Mouse (Mus musculus): ENCODE measurements around the gene Sdc4. TPM values are rescaled to one million over a fixed set of nuclear protein-coding genes. Genes with fewer than 3 reads are reported as not detected.

Gene Sdc4
- polyA plus RNA-seq, 1 experiment from 2014 or later = 104 TPM

DNA sequence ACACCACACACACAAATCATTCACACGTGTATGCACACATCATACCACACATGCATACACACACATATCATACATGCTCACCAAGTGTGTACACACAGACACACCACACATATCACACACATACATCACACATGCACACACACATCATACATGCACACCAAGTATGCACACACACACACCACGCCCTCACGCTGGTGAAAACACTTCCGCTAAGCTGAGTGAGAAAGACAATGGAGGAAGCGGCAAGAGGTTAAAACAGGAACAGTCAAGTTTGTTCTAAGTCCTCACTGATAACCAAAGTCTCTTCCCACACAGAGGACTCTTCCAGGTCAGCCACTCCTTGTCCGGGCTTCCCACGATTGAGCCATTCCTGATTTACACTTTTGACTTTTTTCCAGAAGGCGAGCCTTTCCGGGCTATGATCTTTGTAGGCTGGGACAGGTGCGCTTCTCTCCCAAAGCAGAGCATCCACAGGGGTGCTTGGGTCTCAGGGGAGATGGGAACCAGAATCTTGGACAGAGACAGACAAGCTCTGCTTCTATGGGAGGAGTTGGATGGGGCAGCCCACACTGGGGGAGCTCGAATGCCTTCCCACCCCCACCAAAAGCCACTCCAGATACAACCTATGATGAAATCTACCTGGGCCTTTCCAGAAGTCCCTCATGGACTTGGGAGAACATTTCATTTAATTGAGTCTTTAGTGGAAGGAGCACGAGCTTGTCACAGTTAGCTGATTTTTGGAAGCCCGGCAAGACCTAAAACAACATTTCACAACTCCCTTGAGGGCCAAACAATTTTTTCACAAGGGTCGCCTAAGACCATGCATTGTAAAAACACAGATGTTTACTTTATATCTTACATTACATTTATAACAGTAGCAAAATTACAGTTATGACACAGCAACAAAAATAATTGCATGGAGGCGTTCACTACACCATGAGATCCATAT is 65.9 kb downstream of the Sdc4 start:
- DNase-seq (ENCODE audit: low spot score) (no peak), ATAC-seq (replicated peaks; ENCODE audit: low FRiP score, low TSS enrichment, low read depth) (no peak)
- no peak overlapping the region for H3K4me3 ChIP-seq (ENCODE audit: low read depth, low read length)
- 88% methylated on average over 15 of the region's 15 CpGs for WGBS
- no peaks in the 10 kb centered on the region for H3K9me3 ChIP-seq (ENCODE audit: control insufficient read depth, low read length)
- H3K4me2 ChIP-seq (ENCODE audit: low read length) = no peak overlapping the region
- no peak overlapping the region for H3K9ac ChIP-seq (ENCODE audit: low read length)
- H3K27me3 ChIP-seq (replicated peaks; ENCODE audit: control insufficient read depth, insufficient read depth, low read length) = no peaks in the 10 kb centered on the region
- H3K4me1 ChIP-seq (replicated peaks; ENCODE audit: control insufficient read depth, insufficient read depth, low read length) = no peaks in the 10 kb centered on the region
- H3K36me3 ChIP-seq (ENCODE audit: control insufficient read depth, insufficient read depth, low read length) = no peaks in the 10 kb centered on the region
- no peak overlapping the region for H3K27ac ChIP-seq (ENCODE audit: low read depth)

Other genes starting within 250 kb of the Sdc4 start
- not detected in 2 replicates for gene Wfdc15a, start 243.8 kb downstream of the Sdc4 start, polyA plus RNA-seq (2014; fragmentation: Nextera tagmentation; extraction: Ambion mirVana)
- gene Wfdc15b, start 222.2 kb downstream of the Sdc4 start, polyA plus RNA-seq (2014; fragmentation: Nextera tagmentation; extraction: Ambion mirVana) = 18.9 and 31.3 TPM in 2 replicates
- gene Svs2, start 205.4 kb downstream of the Sdc4 start, polyA plus RNA-seq (2014; fragmentation: Nextera tagmentation; extraction: Ambion mirVana) = not detected in 2 replicates
- not detected in 2 replicates for gene Svs3b, start 187.2 kb downstream of the Sdc4 start, polyA plus RNA-seq (2014; fragmentation: Nextera tagmentation; extraction: Ambion mirVana)
- not detected in 2 replicates for gene Svs4, start 165.4 kb downstream of the Sdc4 start, polyA plus RNA-seq (2014; fragmentation: Nextera tagmentation; extraction: Ambion mirVana)
- gene Svs3a, start 154.6 kb downstream of the Sdc4 start, polyA plus RNA-seq (2014; fragmentation: Nextera tagmentation; extraction: Ambion mirVana) = not detected in 2 replicates
- not detected in 2 replicates for gene Svs6, start 127.1 kb downstream of the Sdc4 start, polyA plus RNA-seq (2014; fragmentation: Nextera tagmentation; extraction: Ambion mirVana)
- 0.31 TPM in 1 of 2 replicates, not detected in the other for gene Svs5, start 111.1 kb downstream of the Sdc4 start, polyA plus RNA-seq (2014; fragmentation: Nextera tagmentation; extraction: Ambion mirVana)
- gene Slpi, start 54.8 kb downstream of the Sdc4 start, polyA plus RNA-seq (2014; fragmentation: Nextera tagmentation; extraction: Ambion mirVana) = 0.32 TPM in 1 of 2 replicates, not detected in the other
- 0.07 and 10.4 TPM in 2 replicates for gene Rbpjl, start 40.7 kb downstream of the Sdc4 start, polyA plus RNA-seq (2014; fragmentation: Nextera tagmentation; extraction: Ambion mirVana)
- gene Matn4, start 38.7 kb downstream of the Sdc4 start, polyA plus RNA-seq (2014; fragmentation: Nextera tagmentation; extraction: Ambion mirVana) = 1.7 and 1.9 TPM in 2 replicates
- 65.2 and 67.2 TPM in 2 replicates for gene Sys1, start 13.1 kb upstream of the Sdc4 start, polyA plus RNA-seq (2014; fragmentation: Nextera tagmentation; extraction: Ambion mirVana)
- 11.6 and 17.4 TPM in 2 replicates for gene Gm20458, start 17.1 kb upstream of the Sdc4 start, polyA plus RNA-seq (2014; fragmentation: Nextera tagmentation; extraction: Ambion mirVana)
- gene Trp53tg5, start 29.8 kb upstream of the Sdc4 start, polyA plus RNA-seq (2014; fragmentation: Nextera tagmentation; extraction: Ambion mirVana) = not detected in 2 replicates
- gene Dbndd2, start 42.2 kb upstream of the Sdc4 start, polyA plus RNA-seq (2014; fragmentation: Nextera tagmentation; extraction: Ambion mirVana) = 9.4 and 12.5 TPM in 2 replicates
- gene Pigt, start 53.6 kb upstream of the Sdc4 start, polyA plus RNA-seq (2014; fragmentation: Nextera tagmentation; extraction: Ambion mirVana) = 72.4 and 79.7 TPM in 2 replicates
- gene Wfdc2, start 118.5 kb upstream of the Sdc4 start, polyA plus RNA-seq (2014; fragmentation: Nextera tagmentation; extraction: Ambion mirVana) = 79.5 and 85.7 TPM in 2 replicates
- gene Spint3, start 129.6 kb upstream of the Sdc4 start, polyA plus RNA-seq (2014; fragmentation: Nextera tagmentation; extraction: Ambion mirVana) = not detected in 2 replicates
- 1.5 and 3.2 TPM in 2 replicates for gene Wfdc6a, start 141.6 kb upstream of the Sdc4 start, polyA plus RNA-seq (2014; fragmentation: Nextera tagmentation; extraction: Ambion mirVana)
- not detected in 2 replicates for gene Eppin, start 149.7 kb upstream of the Sdc4 start, polyA plus RNA-seq (2014; fragmentation: Nextera tagmentation; extraction: Ambion mirVana)
- not detected in 2 replicates for gene Wfdc6b, start 169.6 kb upstream of the Sdc4 start, polyA plus RNA-seq (2014; fragmentation: Nextera tagmentation; extraction: Ambion mirVana)
- not detected in 2 replicates for gene Wfdc8, start 169.7 kb upstream of the Sdc4 start, polyA plus RNA-seq (2014; fragmentation: Nextera tagmentation; extraction: Ambion mirVana)
- gene Wfdc16, start 194.9 kb upstream of the Sdc4 start, polyA plus RNA-seq (2014; fragmentation: Nextera tagmentation; extraction: Ambion mirVana) = not detected in 2 replicates
- 1.2 TPM in 1 of 2 replicates, not detected in the other for gene Wfdc10, start 212.2 kb upstream of the Sdc4 start, polyA plus RNA-seq (2014; fragmentation: Nextera tagmentation; extraction: Ambion mirVana)
- not detected in 2 replicates for gene Wfdc9, start 212.7 kb upstream of the Sdc4 start, polyA plus RNA-seq (2014; fragmentation: Nextera tagmentation; extraction: Ambion mirVana)
- not detected in 2 replicates for gene Wfdc11, start 230.2 kb upstream of the Sdc4 start, polyA plus RNA-seq (2014; fragmentation: Nextera tagmentation; extraction: Ambion mirVana)
- gene Wfdc13, start 241.2 kb upstream of the Sdc4 start, polyA plus RNA-seq (2014; fragmentation: Nextera tagmentation; extraction: Ambion mirVana) = 0.28 TPM in 2 replicates

Measured in intestine, embryonic 14.5 days (tissue).